Mouse (Mus musculus): ENCODE data around the gene Mcf2l. TPM values are rescaled to one million over a fixed set of nuclear protein-coding genes. Genes with fewer than 3 reads are reported as not detected.

The Mcf2l gene
- polyA plus RNA-seq, 1 experiment from 2014 or later: 97.0 TPM

- ATAC-seq (ENCODE audit: low FRiP score, low read depth): no peak
- no peak overlapping the region for H3K27ac ChIP-seq
- no peaks in the 10 kb centered on the region for H3K9me3 ChIP-seq
- 0 out of 2 replicates have a peak, but pooled peaks cover 3% of the 10 kb centered on the region for H3K4me1 ChIP-seq
- peaks cover 38% of the 10 kb centered on the region for H3K36me3 ChIP-seq
- H3K4me2 ChIP-seq (replicated peaks): no peak overlapping the region
- H3K27me3 ChIP-seq (replicated peaks): no peaks in the 10 kb centered on the region
- WGBS: 81% methylated on average over 8 of the region's 8 CpGs
- no peak overlapping the region for H3K9ac ChIP-seq
- no peak overlapping the region for H3K4me3 ChIP-seq
Observed at GRCm38 (mm10) chr8:12987571-12987970, 114.0 kb downstream of the Mcf2l start.

DNA sequence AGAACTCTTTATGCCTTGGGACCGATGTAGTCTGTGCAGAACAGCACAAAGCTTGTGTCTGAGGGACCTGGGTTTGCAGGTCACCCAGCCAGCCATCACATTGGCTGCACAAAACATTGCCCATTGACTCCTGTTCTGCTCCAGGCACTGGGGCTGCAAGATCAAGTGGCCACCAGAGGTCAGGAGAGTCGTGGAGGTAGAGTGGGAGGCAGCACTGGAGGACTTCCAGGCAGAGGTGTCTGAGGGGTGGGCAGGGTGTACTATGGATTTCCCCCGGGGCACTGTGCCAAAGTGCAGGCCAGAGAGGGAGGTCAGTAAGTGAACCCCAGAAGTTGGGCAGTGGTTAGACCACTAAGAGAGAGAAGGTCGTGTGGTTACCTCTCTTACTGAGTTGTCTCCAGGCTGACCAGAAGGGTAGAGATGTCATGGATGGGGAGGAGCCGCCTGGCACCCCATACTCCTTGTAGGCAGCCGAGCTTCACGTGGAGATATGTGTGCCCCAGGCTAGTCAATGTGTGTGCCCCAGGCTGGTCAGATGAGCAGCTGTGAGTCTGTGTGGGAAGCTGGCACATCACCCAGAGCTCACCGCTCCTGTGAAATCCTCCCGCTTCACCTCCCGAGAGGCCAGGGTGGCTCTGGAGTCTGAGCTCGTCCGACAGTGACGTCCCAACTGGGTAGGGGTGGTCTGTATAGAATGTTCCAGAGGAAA, 115.3 kb downstream of the Mcf2l start:
- no peak overlapping the region for H3K27ac ChIP-seq
- no peak overlapping the region for H3K4me2 ChIP-seq (replicated peaks)
- H3K36me3 ChIP-seq: peaks cover 46% of the 10 kb centered on the region
- 85% methylated on average over 13 of the region's 13 CpGs for WGBS
- 0 out of 2 replicates have a peak, but pooled peaks cover 3% of the 10 kb centered on the region for H3K4me1 ChIP-seq
- no peaks in the 10 kb centered on the region for H3K27me3 ChIP-seq (replicated peaks)
- no peaks in the 10 kb centered on the region for H3K9me3 ChIP-seq
- H3K4me3 ChIP-seq: no peak overlapping the region
- ATAC-seq (ENCODE audit: low FRiP score, low read depth): no peak
- no peak overlapping the region for H3K9ac ChIP-seq

GRCm38 (mm10) chr8:12991411-12991810, 117.8 kb downstream of the Mcf2l start:
- ATAC-seq (ENCODE audit: low FRiP score, low read depth): no peak
- Histone ChIP-seq H3K4me3 (no peak overlapping the region), H3K27me3 (replicated peaks) (no peaks in the 10 kb centered on the region), H3K36me3 (peaks cover 46% of the 10 kb centered on the region), H3K4me2 (replicated peaks) (no peak overlapping the region), H3K9ac (no peak overlapping the region), H3K9me3 (no peaks in the 10 kb centered on the region), H3K4me1 (0 out of 2 replicates have a peak, but pooled peaks cover 3% of the 10 kb centered on the region), H3K27ac (no peak overlapping the region)
- WGBS: 86% methylated on average over 10 of the region's 10 CpGs

GRCm38 (mm10) chr8:12994468-12994867, 120.9 kb downstream of the Mcf2l start:
- no peaks in the 10 kb centered on the region for H3K4me1 ChIP-seq
- 66% methylated on average over 5 of the region's 5 CpGs for WGBS
- H3K27me3 ChIP-seq (replicated peaks): no peaks in the 10 kb centered on the region
- no peak for ATAC-seq (ENCODE audit: low FRiP score, low read depth)
- peaks cover 62% of the 10 kb centered on the region for H3K36me3 ChIP-seq
- H3K27ac ChIP-seq: no peak overlapping the region
- no peak overlapping the region for H3K4me3 ChIP-seq
- H3K4me2 ChIP-seq (replicated peaks): no peak overlapping the region
- no peak overlapping the region for H3K9ac ChIP-seq
- no peaks in the 10 kb centered on the region for H3K9me3 ChIP-seq

- 79% methylated on average over 5 of the region's 5 CpGs for WGBS
- Histone ChIP-seq H3K27me3 (replicated peaks) (no peaks in the 10 kb centered on the region), H3K4me2 (replicated peaks) (no peak overlapping the region), H3K36me3 (peaks cover 71% of the 10 kb centered on the region), H3K9me3 (no peaks in the 10 kb centered on the region), H3K4me1 (no peaks in the 10 kb centered on the region), H3K9ac (no peak overlapping the region), H3K4me3 (no peak overlapping the region), H3K27ac (no peak overlapping the region)
- ATAC-seq (ENCODE audit: low FRiP score, low read depth): no peak
Observed at GRCm38 (mm10) chr8:12995481-12995880, 121.9 kb downstream of the Mcf2l start.

DNA sequence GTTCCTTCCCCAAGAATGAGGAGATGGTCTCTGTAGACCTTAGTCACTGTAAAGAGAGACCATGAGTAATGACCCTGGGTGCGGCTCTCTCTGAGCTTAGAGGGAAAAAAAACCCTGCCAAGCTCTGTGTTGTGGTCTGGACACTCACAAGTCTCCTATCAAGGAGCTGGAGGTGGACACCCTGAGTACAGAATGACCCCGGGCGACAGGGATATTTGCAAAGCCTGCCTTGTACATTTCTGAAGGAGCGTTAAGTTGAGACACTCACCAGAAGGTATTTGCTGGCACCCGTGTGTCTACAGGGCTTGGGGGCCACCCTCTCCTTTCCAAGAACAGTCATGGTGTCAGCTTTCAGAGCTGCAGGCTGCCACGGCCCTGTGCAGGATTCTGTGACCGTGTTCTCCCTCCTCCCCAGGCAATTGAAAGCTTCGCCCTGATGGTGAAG, 123.2 kb downstream of the Mcf2l start:
- 58% methylated on average over 8 of the region's 8 CpGs for WGBS
- Histone ChIP-seq H3K27ac (no peak overlapping the region), H3K27me3 (replicated peaks) (no peaks in the 10 kb centered on the region), H3K4me3 (no peak overlapping the region), H3K9ac (no peak overlapping the region), H3K4me2 (replicated peaks) (no peak overlapping the region), H3K36me3 (peaks cover 77% of the 10 kb centered on the region), H3K9me3 (no peaks in the 10 kb centered on the region), H3K4me1 (no peaks in the 10 kb centered on the region)
- no peak for ATAC-seq (ENCODE audit: low FRiP score, low read depth)

DNA sequence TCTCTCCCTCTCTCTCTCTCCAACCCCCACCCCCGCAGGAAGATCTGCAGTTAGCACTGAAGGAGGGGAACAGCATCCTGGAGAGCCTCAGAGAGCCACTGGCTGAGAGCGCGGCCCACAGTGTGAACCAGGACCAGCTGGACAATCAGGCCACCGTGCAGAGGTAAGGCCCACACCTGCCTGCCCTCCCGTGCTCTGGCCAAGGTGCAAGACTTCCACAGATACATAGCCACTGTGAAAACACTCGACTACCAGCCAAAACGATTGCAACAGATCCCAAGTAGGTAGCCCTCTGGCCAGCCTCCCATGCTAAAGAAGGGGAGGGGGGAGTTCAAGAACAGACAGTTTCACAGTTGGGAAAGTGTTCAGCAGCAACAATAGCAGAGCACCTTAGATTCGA, 124.7 kb downstream of the Mcf2l start:
- 87% methylated on average over 8 of the region's 8 CpGs for WGBS
- no peak for ATAC-seq (ENCODE audit: low FRiP score, low read depth)
- H3K36me3 ChIP-seq: peaks cover 89% of the 10 kb centered on the region

DNA sequence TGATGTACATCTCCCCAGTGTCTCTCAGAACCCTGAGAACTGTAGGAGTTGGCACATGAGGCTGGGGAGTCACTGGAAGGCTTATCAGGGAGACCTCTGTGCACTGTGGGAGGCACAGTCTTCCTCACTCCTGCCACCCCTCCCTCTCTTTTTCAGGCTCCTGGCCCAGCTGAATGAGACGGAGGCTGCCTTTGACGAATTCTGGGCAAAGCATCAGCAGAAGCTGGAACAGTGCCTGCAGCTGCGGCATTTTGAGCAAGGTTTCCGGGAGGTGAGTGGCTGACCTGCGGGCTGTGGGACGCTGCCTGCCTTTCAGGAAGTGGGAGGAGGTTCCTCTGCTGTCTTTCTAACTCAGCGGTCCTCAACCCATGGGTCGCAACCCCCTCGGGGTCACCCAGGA, 126.2 kb downstream of the Mcf2l start:
- Histone ChIP-seq H3K4me2 (replicated peaks) (no peak overlapping the region), H3K27me3 (replicated peaks) (no peaks in the 10 kb centered on the region), H3K36me3 (peaks cover 90% of the 10 kb centered on the region), H3K9me3 (no peaks in the 10 kb centered on the region), H3K9ac (no peak overlapping the region), H3K4me3 (no peak overlapping the region), H3K27ac (no peak overlapping the region), H3K4me1 (no peaks in the 10 kb centered on the region)
- 86% methylated on average over 9 of the region's 9 CpGs for WGBS
- ATAC-seq (ENCODE audit: low FRiP score, low read depth): no peak

More for the DNA sequence above, 124.7 kb downstream of the Mcf2l start:
- Histone ChIP-seq H3K27me3 (replicated peaks) (no peaks in the 10 kb centered on the region), H3K4me3 (no peak overlapping the region), H3K9ac (no peak overlapping the region), H3K4me1 (no peaks in the 10 kb centered on the region), H3K27ac (no peak overlapping the region), H3K9me3 (no peaks in the 10 kb centered on the region), H3K4me2 (replicated peaks) (no peak overlapping the region)

DNA sequence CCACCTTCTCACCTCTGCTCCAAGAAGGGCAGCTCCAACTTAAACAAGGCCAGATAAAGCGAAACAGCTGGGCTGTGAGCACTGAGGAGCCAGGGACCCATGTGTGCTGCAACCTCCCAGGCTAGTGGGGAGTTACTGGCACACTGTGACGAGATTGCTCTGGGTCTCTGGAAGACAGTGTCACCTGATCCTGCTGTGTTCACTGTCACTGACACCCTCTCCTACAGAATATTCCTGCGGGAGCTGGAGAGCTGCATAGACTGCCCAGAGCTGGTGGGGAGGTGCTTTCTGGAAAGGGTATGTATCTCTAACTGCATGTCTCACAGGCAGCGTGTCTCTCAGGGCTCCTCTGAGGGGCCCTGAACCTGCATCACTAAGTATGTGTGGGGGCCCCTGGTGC, 133.9 kb downstream of the Mcf2l start:
- Histone ChIP-seq H3K27me3 (replicated peaks) (no peaks in the 10 kb centered on the region), H3K4me1 (no peaks in the 10 kb centered on the region), H3K36me3 (peaks cover 96% of the 10 kb centered on the region), H3K9me3 (no peaks in the 10 kb centered on the region; the same call in 1 of the 2 replicates), H3K9ac (no peak overlapping the region), H3K27ac (no peak overlapping the region), H3K4me3 (no peak overlapping the region), H3K4me2 (replicated peaks) (no peak overlapping the region)
- no peak for ATAC-seq (ENCODE audit: low FRiP score, low read depth)
- WGBS: 81% methylated on average over 4 of the region's 4 CpGs

DNA sequence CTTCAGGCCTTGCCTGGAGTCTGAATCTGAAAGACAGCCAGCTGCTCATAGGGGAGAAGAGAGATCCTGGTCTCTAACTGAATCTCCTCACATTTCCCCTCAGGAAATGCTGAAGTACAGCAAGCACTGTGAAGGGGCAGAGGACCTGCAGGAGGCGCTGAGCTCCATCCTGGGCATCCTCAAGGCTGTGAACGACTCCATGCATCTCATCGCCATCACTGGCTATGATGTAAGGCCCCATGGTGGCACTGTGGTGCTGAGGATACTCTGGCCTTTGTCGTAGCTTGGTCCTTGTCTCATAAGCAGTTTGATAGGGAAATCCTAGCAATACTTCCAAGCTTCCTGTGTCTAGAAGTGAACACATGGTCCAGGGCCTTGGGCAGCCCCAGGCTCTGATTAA, 136.7 kb downstream of the Mcf2l start:
- Histone ChIP-seq H3K9ac (no peak overlapping the region), H3K4me2 (replicated peaks) (no peak overlapping the region), H3K36me3 (peaks cover 95% of the 10 kb centered on the region), H3K27me3 (replicated peaks) (no peaks in the 10 kb centered on the region), H3K27ac (no peak overlapping the region), H3K9me3 (no peaks in the 10 kb centered on the region; the same call in 1 of the 2 replicates), H3K4me3 (no peak overlapping the region), H3K4me1 (no peaks in the 10 kb centered on the region)
- WGBS: 73% methylated on average over 4 of the region's 4 CpGs
- ATAC-seq (ENCODE audit: low FRiP score, low read depth): no peak

- WGBS: 66% methylated on average over 4 of the region's 4 CpGs
- Histone ChIP-seq H3K4me3 (no peak overlapping the region), H3K27me3 (replicated peaks) (no peaks in the 10 kb centered on the region), H3K9me3 (no peaks in the 10 kb centered on the region), H3K4me2 (replicated peaks) (no peak overlapping the region), H3K36me3 (peaks cover 55% of the 10 kb centered on the region), H3K4me1 (no peaks in the 10 kb centered on the region), H3K9ac (no peak overlapping the region), H3K27ac (no peak overlapping the region)
- ATAC-seq (ENCODE audit: low FRiP score, low read depth): no peak
Observed at GRCm38 (mm10) chr8:13019560-13019959, 146.0 kb downstream of the Mcf2l start.

GRCm38 (mm10) chr8:13021830-13022229, 148.2 kb downstream of the Mcf2l start:
- H3K9me3 ChIP-seq: no peaks in the 10 kb centered on the region
- no peak overlapping the region for H3K9ac ChIP-seq
- 96% methylated on average over 8 of the region's 8 CpGs for WGBS
- ATAC-seq (ENCODE audit: low FRiP score, low read depth): no peak
- no peak overlapping the region for H3K4me2 ChIP-seq (replicated peaks)
- H3K4me1 ChIP-seq: no peaks in the 10 kb centered on the region
- no peak overlapping the region for H3K4me3 ChIP-seq
- H3K27ac ChIP-seq: no peak overlapping the region
- peaks cover 36% of the 10 kb centered on the region for H3K36me3 ChIP-seq
- no peaks in the 10 kb centered on the region for H3K27me3 ChIP-seq (replicated peaks)
